Mouse (Mus musculus): Measurements from ENCODE around the gene Bcl6b. TPM values are rescaled to one million over a fixed set of nuclear protein-coding genes. Genes with fewer than 3 reads are reported as not detected.
A peak's percentile ranks its signal among the peaks of the same experiment; 100 is the strongest.

The Bcl6b gene
- polyA plus RNA-seq, 1 experiment: 1.9 TPM

DNA sequence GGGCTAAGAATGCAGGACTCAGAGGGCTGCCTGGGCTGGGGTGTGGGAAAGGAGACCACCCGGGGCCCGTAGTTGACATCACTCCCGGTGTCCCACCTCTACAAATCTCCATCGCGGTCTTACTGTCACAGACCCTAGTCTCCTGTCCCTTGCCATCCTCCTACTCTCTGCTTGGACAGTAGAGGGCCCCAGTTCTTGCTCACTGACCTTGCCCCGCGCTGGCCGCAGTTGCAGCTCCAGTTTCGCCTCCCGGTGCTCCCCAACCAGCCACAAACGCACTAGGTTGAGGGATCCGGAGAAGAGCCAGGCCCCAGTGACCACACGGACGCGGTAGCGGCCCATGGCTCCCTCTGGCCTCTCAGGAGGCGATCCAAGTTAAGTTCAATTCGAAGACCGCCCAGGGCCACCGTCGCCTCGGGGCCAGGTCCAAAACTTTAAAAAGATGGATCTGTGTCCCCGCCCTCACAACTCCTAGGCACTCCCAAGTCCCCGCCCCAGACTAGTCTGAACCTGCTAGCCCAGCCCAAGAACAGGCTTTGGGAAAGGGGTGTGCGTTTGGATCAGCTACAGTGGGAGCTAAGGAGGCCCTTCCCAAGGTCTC lies 25.4 kb upstream of the Bcl6b start, which contains the start of gene Alox12:
TSS of gene Alox12 (minus strand) at position 423 of the 601 bp plus-strand sequence.
- peaks cover 24% of the 10 kb centered on the region for H3K4me1 ChIP-seq (ENCODE audit: control insufficient read depth, insufficient read depth, low read length)
- TF ChIP-seq POLR2A (IDR thresholded peaks at IDR 0.05; ENCODE audit: control insufficient read depth, low read depth, low read length): no peak
- peak; percentile 32; the same call in 1 of the 2 replicates for TF ChIP-seq CTCF (IDR thresholded peaks at IDR 0.05; ENCODE audit: control insufficient read depth, insufficient read depth, insufficient replicate concordance, low read depth, low read length)
- no peaks in the 10 kb centered on the region; the same call in 1 of the 2 replicates for H3K27me3 ChIP-seq (ENCODE audit: control insufficient read depth, insufficient read depth, low read length)
- no peak within 1 kb of the TSS for H3K27ac ChIP-seq (ENCODE audit: control insufficient read depth, insufficient read depth, low read depth, low read length)
- no peaks in the 10 kb centered on the region for H3K36me3 ChIP-seq (ENCODE audit: control insufficient read depth, insufficient read depth, low read length)
- H3K4me3 ChIP-seq (ENCODE audit: control insufficient read depth, low read depth, low read length): peak within 1 kb of the TSS; percentile 56

GRCm38 (mm10) chr11:70254337-70254736 lies 24.7 kb upstream of the Bcl6b start:
- peaks cover 24% of the 10 kb centered on the region for H3K4me1 ChIP-seq (ENCODE audit: control insufficient read depth, insufficient read depth, low read length)
- no peaks in the 10 kb centered on the region for H3K36me3 ChIP-seq (ENCODE audit: control insufficient read depth, insufficient read depth, low read length)
- TF ChIP-seq POLR2A (IDR thresholded peaks at IDR 0.05; ENCODE audit: control insufficient read depth, low read depth, low read length) (no peak), CTCF (IDR thresholded peaks at IDR 0.05; ENCODE audit: control insufficient read depth, insufficient read depth, insufficient replicate concordance, low read depth, low read length) (no peak)
- peak overlapping the region; percentile 25 for H3K4me3 ChIP-seq (ENCODE audit: control insufficient read depth, low read depth, low read length)
- no peak overlapping the region for H3K27ac ChIP-seq (ENCODE audit: control insufficient read depth, insufficient read depth, low read depth, low read length)
- H3K27me3 ChIP-seq (ENCODE audit: control insufficient read depth, insufficient read depth, low read length): no peaks in the 10 kb centered on the region; the same call in 1 of the 2 replicates

GRCm38 (mm10) chr11:70251853-70252252 lies 22.3 kb upstream of the Bcl6b start:
- TF ChIP-seq POLR2A (IDR thresholded peaks at IDR 0.05; ENCODE audit: control insufficient read depth, low read depth, low read length): no peak
- no peak for TF ChIP-seq CTCF (IDR thresholded peaks at IDR 0.05; ENCODE audit: control insufficient read depth, insufficient read depth, insufficient replicate concordance, low read depth, low read length)
- Histone ChIP-seq H3K27ac (ENCODE audit: control insufficient read depth, insufficient read depth, low read depth, low read length) (no peak overlapping the region), H3K4me3 (ENCODE audit: control insufficient read depth, low read depth, low read length) (no peak overlapping the region), H3K4me1 (ENCODE audit: control insufficient read depth, insufficient read depth, low read length) (peaks cover 24% of the 10 kb centered on the region), H3K36me3 (ENCODE audit: control insufficient read depth, insufficient read depth, low read length) (no peaks in the 10 kb centered on the region), H3K27me3 (ENCODE audit: control insufficient read depth, insufficient read depth, low read length) (no peaks in the 10 kb centered on the region; the same call in 1 of the 2 replicates)

- H3K36me3 ChIP-seq (ENCODE audit: control insufficient read depth, insufficient read depth, low read length): no peaks in the 10 kb centered on the region
- no peak overlapping the region for H3K27ac ChIP-seq (ENCODE audit: control insufficient read depth, insufficient read depth, low read depth, low read length)
- TF ChIP-seq CTCF (IDR thresholded peaks at IDR 0.05; ENCODE audit: control insufficient read depth, insufficient read depth, insufficient replicate concordance, low read depth, low read length): no peak
- TF ChIP-seq POLR2A (IDR thresholded peaks at IDR 0.05; ENCODE audit: control insufficient read depth, low read depth, low read length): no peak
- no peak overlapping the region for H3K4me3 ChIP-seq (ENCODE audit: control insufficient read depth, low read depth, low read length)
- no peaks in the 10 kb centered on the region; the same call in 1 of the 2 replicates for H3K27me3 ChIP-seq (ENCODE audit: control insufficient read depth, insufficient read depth, low read length)
- peaks cover 21% of the 10 kb centered on the region for H3K4me1 ChIP-seq (ENCODE audit: control insufficient read depth, insufficient read depth, low read length)
Measured at GRCm38 (mm10) chr11:70250150-70250549, 20.6 kb upstream of the Bcl6b start.

- Histone ChIP-seq H3K4me3 (ENCODE audit: control insufficient read depth, low read depth, low read length) (no peak overlapping the region), H3K36me3 (ENCODE audit: control insufficient read depth, insufficient read depth, low read length) (no peaks in the 10 kb centered on the region), H3K27me3 (ENCODE audit: control insufficient read depth, insufficient read depth, low read length) (no peaks in the 10 kb centered on the region), H3K4me1 (ENCODE audit: control insufficient read depth, insufficient read depth, low read length) (peaks cover 1% of the 10 kb centered on the region), H3K27ac (ENCODE audit: control insufficient read depth, insufficient read depth, low read depth, low read length) (no peak overlapping the region)
- TF ChIP-seq CTCF (IDR thresholded peaks at IDR 0.05; ENCODE audit: control insufficient read depth, insufficient read depth, insufficient replicate concordance, low read depth, low read length): no peak; the same call in 1 of the 2 replicates
- TF ChIP-seq POLR2A (IDR thresholded peaks at IDR 0.05; ENCODE audit: control insufficient read depth, low read depth, low read length): no peak
Measured at GRCm38 (mm10) chr11:70247136-70247845, 17.7 kb upstream of the Bcl6b start.

GRCm38 (mm10) chr11:70242591-70242990 lies 13.0 kb upstream of the Bcl6b start:
- H3K36me3 ChIP-seq (ENCODE audit: control insufficient read depth, insufficient read depth, low read length): no peaks in the 10 kb centered on the region
- H3K4me1 ChIP-seq (ENCODE audit: control insufficient read depth, insufficient read depth, low read length): no peaks in the 10 kb centered on the region; the same call in none of the 2 replicates
- no peak overlapping the region for H3K4me3 ChIP-seq (ENCODE audit: control insufficient read depth, low read depth, low read length)
- H3K27me3 ChIP-seq (ENCODE audit: control insufficient read depth, insufficient read depth, low read length): no peaks in the 10 kb centered on the region
- no peak overlapping the region for H3K27ac ChIP-seq (ENCODE audit: control insufficient read depth, insufficient read depth, low read depth, low read length)
- TF ChIP-seq POLR2A (IDR thresholded peaks at IDR 0.05; ENCODE audit: control insufficient read depth, low read depth, low read length) (peak; percentile 31; the same call in 1 of the 2 replicates), CTCF (IDR thresholded peaks at IDR 0.05; ENCODE audit: control insufficient read depth, insufficient read depth, insufficient replicate concordance, low read depth, low read length) (no peak)

GRCm38 (mm10) chr11:70239541-70240279 lies 10.1 kb upstream of the Bcl6b start, which contains the start of the genes Gm21988 and Rnasek:
TSS of gene Gm21988 (minus strand) at chr11:70239830.
TSS of gene Rnasek (minus strand) at chr11:70239842.
- Histone ChIP-seq H3K36me3 (ENCODE audit: control insufficient read depth, insufficient read depth, low read length) (no peaks in the 10 kb centered on the region), H3K27ac (ENCODE audit: control insufficient read depth, insufficient read depth, low read depth, low read length) (peak within 1 kb of the TSS; percentile 95), H3K4me3 (ENCODE audit: control insufficient read depth, low read depth, low read length) (peak within 1 kb of the TSS; percentile 90), H3K4me1 (ENCODE audit: control insufficient read depth, insufficient read depth, low read length) (peaks cover 3% of the 10 kb centered on the region), H3K27me3 (ENCODE audit: control insufficient read depth, insufficient read depth, low read length) (no peaks in the 10 kb centered on the region)
- no peak for TF ChIP-seq CTCF (IDR thresholded peaks at IDR 0.05; ENCODE audit: control insufficient read depth, insufficient read depth, insufficient replicate concordance, low read depth, low read length)
- peak; percentile 40 for TF ChIP-seq POLR2A (IDR thresholded peaks at IDR 0.05; ENCODE audit: control insufficient read depth, low read depth, low read length)

Measured in testis, adult 2 months (tissue).